Mouse (Mus musculus) ES-E14 (cell line): ENCODE measurements around the gene Tenm3.

Experiments
- CHD2 ChIP-seq: IDR thresholded peaks from 2 replicates; pipeline ENCODE4 v1.6.1; 2014; ENCODE audit warnings: mild to moderate bottlenecking, low read depth, low read length, inconsistent platforms
- HCFC1 ChIP-seq: IDR thresholded peaks from 2 replicates; pipeline ENCODE4 v1.6.1; 2012; ENCODE audit warnings: low read length, inconsistent platforms, borderline replicate concordance; ENCODE audit not compliant: insufficient read depth
- ZC3H11A ChIP-seq: IDR thresholded peaks from 2 replicates; pipeline ENCODE4 v1.6.1; 2012; ENCODE audit warnings: low read depth, mild to moderate bottlenecking, inconsistent platforms, low read length, borderline replicate concordance
- ZNF384 ChIP-seq: IDR thresholded peaks from 2 replicates; pipeline ENCODE4 v1.6.1; 2012; ENCODE audit warnings: low read depth, low read length, inconsistent platforms

- no peak for TF ChIP-seq ZC3H11A
- TF ChIP-seq ZNF384, result no peak
- no peak for TF ChIP-seq CHD2
- no peak for TF ChIP-seq HCFC1
Measured at GRCm38 (mm10) chr8:48514230-48514629, 329.5 kb downstream of the Tenm3 start.
